Mouse (Mus musculus) neural tube, embryonic 11.5 days (tissue): ENCODE measurements at regions not wholly inside any gene's neighbourhood (a gene's known extent, or its start where the extent isn't known, plus 50 kb on each side); places are given as distances from the start of the nearest gene placed in this dataset.

Source experiments
- ATAC-seq: fragments of 200-750 bp; cut with Nextera tagmentation; 2 replicates; pipeline ENCODE4 v1.8.0; 2017; ENCODE audit warnings: moderate number of reproducible peaks, mild to moderate bottlenecking, moderate TSS enrichment, moderate library complexity; ENCODE audit not compliant: insufficient read depth, low FRiP score, low TSS enrichment
- DNase-seq: peaks from one replicate; pipeline ENCODE4 v3.0.0-alpha.2; 2015; ENCODE audit warnings: low spot score
- H3K27ac ChIP-seq: fragments of 300-500 bp; sonication (generic); 2 replicates; pipeline ENCODE4 v1.5.1; 2014; ENCODE audit warnings: low read depth, mild to moderate bottlenecking, low read length
- H3K27me3 ChIP-seq: fragments of 300-500 bp; sonication (generic); 2 replicates; pipeline ENCODE4 v1.6.1; 2014; ENCODE audit warnings: mild to moderate bottlenecking, low read length, mixed read lengths; ENCODE audit not compliant: control insufficient read depth, insufficient read depth
- H3K36me3 ChIP-seq: fragments of 300-500 bp; sonication (generic); 2 replicates; pipeline ENCODE4 v1.6.1; 2014; ENCODE audit warnings: mild to moderate bottlenecking, low read length, moderate library complexity, mixed read lengths; ENCODE audit not compliant: control insufficient read depth, insufficient read depth
- H3K4me1 ChIP-seq: fragments of 300-500 bp; sonication (generic); 2 replicates; pipeline ENCODE4 v1.6.1; 2014; ENCODE audit warnings: low read length, mixed read lengths; ENCODE audit not compliant: control insufficient read depth, insufficient read depth
- H3K4me2 ChIP-seq: fragments of 300-500 bp; sonication (generic); 2 replicates; pipeline ENCODE4 v1.6.1; 2014; ENCODE audit warnings: low read depth, mild to moderate bottlenecking, moderate library complexity
- H3K4me3 ChIP-seq: fragments of 300-500 bp; sonication (generic); 2 replicates; pipeline ENCODE4 v1.5.1; 2014; ENCODE audit warnings: low read depth, low read length
- H3K9ac ChIP-seq: fragments of 300-500 bp; sonication (generic); 2 replicates; pipeline ENCODE4 v1.6.1; 2014; ENCODE audit warnings: mild to moderate bottlenecking, low read length
- H3K9me3 ChIP-seq: fragments of 300-500 bp; sonication (generic); 2 replicates; pipeline ENCODE4 v1.6.1; 2016; ENCODE audit warnings: low read length; ENCODE audit not compliant: control insufficient read depth
- WGBS: fragments of 180-500 bp; shearing (Covaris S2); extraction: QIAGEN DNeasy Blood & Tissue Kit; methylation state at CpG from one replicate; pipeline ENCODE4 v1.1.7; 2014; 5-methylcytosine and 5-hydroxymethylcytosine counted together

GRCm38 (mm10) chr1:177605353-177605969 lies 124.2 kb upstream of the 1700016C15Rik start:
- ATAC-seq = peak; percentile 60; the same call in 1 of the 2 replicates
- peak; percentile 65 for DNase-seq
- Histone ChIP-seq H3K4me1 (0 out of 2 replicates have a peak, but pooled peaks cover 3% of the 10 kb centered on the region), H3K27ac (no peak overlapping the region), H3K4me2 (no peak overlapping the region; the same call in 1 of the 2 replicates), H3K9ac (no peak overlapping the region), H3K36me3 (no peaks in the 10 kb centered on the region), H3K9me3 (no peaks in the 10 kb centered on the region), H3K4me3 (no peak overlapping the region), H3K27me3 (no peaks in the 10 kb centered on the region)
- WGBS = 23% methylated on average over 6 of the region's 6 CpGs

DNA sequence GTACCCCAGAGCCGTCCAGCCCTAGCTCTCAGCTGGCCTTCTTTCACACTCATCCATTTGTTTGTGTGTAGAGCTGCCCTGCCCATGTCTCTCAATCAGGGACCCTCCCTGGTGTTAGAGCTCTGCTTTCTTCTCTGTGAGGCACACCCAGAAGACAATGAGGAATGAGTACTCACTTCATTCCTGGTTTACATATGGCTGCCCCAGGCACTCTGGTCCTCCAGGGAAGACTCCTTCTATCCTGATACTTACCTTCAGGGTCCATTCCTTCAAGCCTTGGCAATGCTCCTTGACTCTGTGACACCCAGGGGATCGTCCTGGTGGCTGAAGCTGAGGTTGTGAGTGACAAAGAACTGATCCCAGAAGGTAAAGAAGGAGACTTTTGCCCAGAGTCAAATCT lies 122.0 kb upstream of the 1700016C15Rik start:
- no peaks in the 10 kb centered on the region for H3K27me3 ChIP-seq
- 0 out of 2 replicates have a peak, but pooled peaks cover 3% of the 10 kb centered on the region for H3K4me1 ChIP-seq
- ATAC-seq = no peak
- no peak overlapping the region for H3K27ac ChIP-seq
- H3K36me3 ChIP-seq = no peaks in the 10 kb centered on the region
- WGBS = 81% methylated on average over 2 of the region's 2 CpGs
- H3K9me3 ChIP-seq = no peaks in the 10 kb centered on the region
- H3K4me3 ChIP-seq = no peak overlapping the region
- no peak overlapping the region for H3K9ac ChIP-seq
- no peak overlapping the region for H3K4me2 ChIP-seq
- DNase-seq = no peak

DNA sequence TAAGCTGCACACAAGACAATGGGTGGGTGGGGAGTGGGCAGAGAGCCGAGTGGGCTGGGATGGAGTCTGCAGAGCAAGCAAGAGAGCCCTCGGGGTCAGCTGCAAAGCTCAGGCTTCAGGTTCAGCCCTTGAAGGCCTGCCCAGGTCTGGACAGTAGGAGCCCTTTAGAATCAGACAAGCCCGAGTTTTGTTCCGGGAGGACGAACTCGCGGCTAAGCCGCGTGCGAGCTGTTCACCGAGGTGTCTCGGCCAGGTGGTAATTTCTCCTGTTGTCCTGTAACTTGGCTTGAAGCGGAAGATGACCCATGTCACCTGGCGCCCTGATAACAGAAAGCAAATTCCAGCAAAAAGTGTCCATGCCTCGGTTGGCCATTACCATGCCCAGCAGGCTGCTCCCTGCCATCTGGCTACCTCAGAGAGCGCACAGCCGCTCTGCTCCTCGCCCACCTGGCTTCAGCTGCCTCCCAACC lies 121.0 kb upstream of the 1700016C15Rik start:
- WGBS = 90% methylated on average over 18 of the region's 18 CpGs
- H3K27me3 ChIP-seq = no peaks in the 10 kb centered on the region
- no peak overlapping the region for H3K27ac ChIP-seq
- ATAC-seq (no peak), DNase-seq (no peak)
- no peaks in the 10 kb centered on the region for H3K9me3 ChIP-seq
- no peaks in the 10 kb centered on the region for H3K36me3 ChIP-seq
- H3K4me3 ChIP-seq = no peak overlapping the region
- no peak overlapping the region for H3K4me2 ChIP-seq
- no peak overlapping the region for H3K9ac ChIP-seq
- H3K4me1 ChIP-seq = 0 out of 2 replicates have a peak, but pooled peaks cover 3% of the 10 kb centered on the region

- Histone ChIP-seq H3K9me3 (no peaks in the 10 kb centered on the region), H3K27me3 (no peaks in the 10 kb centered on the region), H3K4me3 (no peak overlapping the region), H3K4me1 (0 out of 2 replicates have a peak, but pooled peaks cover 3% of the 10 kb centered on the region), H3K9ac (no peak overlapping the region), H3K27ac (no peak overlapping the region), H3K36me3 (no peaks in the 10 kb centered on the region), H3K4me2 (no peak overlapping the region)
- DNase-seq (no peak), ATAC-seq (no peak)
- WGBS = 92% methylated on average over 2 of the region's 2 CpGs
These were observed 120.4 kb upstream of the 1700016C15Rik start for GRCm38 (mm10) chr1:177609226-177609625.

DNA sequence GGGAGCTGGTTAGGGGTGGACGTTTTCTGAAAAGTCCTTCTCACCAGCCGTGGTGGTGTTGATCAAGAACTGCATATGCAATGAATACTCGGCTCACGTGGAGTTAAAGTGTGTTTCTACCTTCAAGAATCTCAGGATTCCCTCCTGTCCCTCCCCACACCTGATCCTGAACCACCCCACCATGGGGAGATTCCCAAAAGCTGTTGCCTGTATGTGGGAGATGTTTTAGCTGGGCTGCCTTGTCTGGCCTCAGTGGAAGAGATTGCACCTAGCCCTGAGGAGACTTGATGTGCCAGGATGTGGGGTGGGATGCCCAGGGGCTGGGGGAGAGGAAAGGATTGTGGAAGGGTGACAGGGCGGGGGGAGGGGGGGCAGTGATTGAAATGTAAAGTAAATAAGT lies 119.9 kb upstream of the 1700016C15Rik start:
- ATAC-seq (no peak), DNase-seq (no peak)
- Histone ChIP-seq H3K4me3 (no peak overlapping the region), H3K4me1 (0 out of 2 replicates have a peak, but pooled peaks cover 3% of the 10 kb centered on the region), H3K9me3 (no peaks in the 10 kb centered on the region), H3K36me3 (no peaks in the 10 kb centered on the region), H3K4me2 (no peak overlapping the region), H3K27me3 (no peaks in the 10 kb centered on the region), H3K9ac (no peak overlapping the region), H3K27ac (no peak overlapping the region)
- WGBS = 86% methylated on average over 5 of the region's 5 CpGs

- no peak overlapping the region for H3K4me3 ChIP-seq
- H3K9ac ChIP-seq = no peak overlapping the region
- no peaks in the 10 kb centered on the region for H3K36me3 ChIP-seq
- H3K27me3 ChIP-seq = no peaks in the 10 kb centered on the region
- H3K27ac ChIP-seq = no peak overlapping the region
- DNase-seq = no peak
- no peak overlapping the region for H3K4me2 ChIP-seq
- no peaks in the 10 kb centered on the region for H3K9me3 ChIP-seq
- ATAC-seq = no peak
- WGBS = 70% methylated on average over 2 of the region's 2 CpGs
- H3K4me1 ChIP-seq = 0 out of 2 replicates have a peak, but pooled peaks cover 3% of the 10 kb centered on the region
These were observed 119.5 kb upstream of the 1700016C15Rik start for GRCm38 (mm10) chr1:177610156-177610555.

DNA sequence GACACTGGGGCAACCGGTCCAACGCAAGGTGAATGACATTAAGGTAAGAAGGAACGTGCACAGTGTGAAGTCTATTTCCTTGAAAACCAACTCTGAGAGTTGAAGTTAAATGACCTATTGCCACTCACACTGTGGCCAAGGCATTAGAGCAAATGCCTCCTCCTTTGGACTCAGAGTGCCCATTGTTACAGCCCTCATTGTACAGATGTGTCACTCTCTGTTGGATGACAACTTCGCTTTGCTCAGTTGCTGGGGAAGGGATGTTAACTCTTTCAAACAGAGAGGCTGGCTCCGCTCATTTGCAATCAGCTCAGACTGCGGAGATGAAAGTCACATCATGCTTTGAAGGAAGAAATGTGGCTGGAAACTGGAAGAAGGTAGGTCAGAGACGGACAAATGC lies 117.1 kb upstream of the 1700016C15Rik start:
- no peak for DNase-seq
- no peaks in the 10 kb centered on the region for H3K36me3 ChIP-seq
- no peak overlapping the region for H3K4me2 ChIP-seq
- no peak for ATAC-seq
- 53% methylated on average over 7 of the region's 7 CpGs for WGBS
- H3K27me3 ChIP-seq = no peaks in the 10 kb centered on the region
- H3K9ac ChIP-seq = no peak overlapping the region
- H3K27ac ChIP-seq = no peak overlapping the region
- no peak overlapping the region for H3K4me3 ChIP-seq
- H3K4me1 ChIP-seq = no peaks in the 10 kb centered on the region
- H3K9me3 ChIP-seq = no peaks in the 10 kb centered on the region

DNA sequence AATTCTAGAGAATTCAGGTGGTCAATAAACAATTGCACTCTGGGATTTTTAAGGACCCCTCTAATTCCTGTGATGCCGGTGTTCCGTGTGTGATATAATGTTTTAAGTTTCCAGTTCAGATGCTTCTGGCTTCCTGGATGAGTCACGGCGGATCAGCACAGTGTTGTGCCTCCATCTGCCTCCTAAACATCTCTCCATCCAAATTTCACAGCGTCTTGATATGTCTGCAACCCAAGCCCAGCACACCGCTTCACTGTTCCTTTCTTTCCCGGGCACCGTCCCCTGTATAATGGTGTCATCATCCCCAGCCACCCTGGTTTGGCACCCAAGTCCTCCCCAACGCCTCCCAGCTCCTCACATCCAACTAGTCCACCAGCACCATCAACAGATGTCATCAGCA lies 114.0 kb upstream of the 1700016C15Rik start:
- no peak overlapping the region for H3K27ac ChIP-seq
- H3K9me3 ChIP-seq = no peaks in the 10 kb centered on the region
- 95% methylated on average over 9 of the region's 9 CpGs for WGBS
- H3K9ac ChIP-seq = no peak overlapping the region
- H3K4me1 ChIP-seq = no peaks in the 10 kb centered on the region
- H3K4me2 ChIP-seq = no peak overlapping the region
- DNase-seq = no peak
- H3K27me3 ChIP-seq = no peaks in the 10 kb centered on the region
- H3K36me3 ChIP-seq = no peaks in the 10 kb centered on the region
- ATAC-seq = no peak
- H3K4me3 ChIP-seq = no peak overlapping the region
